15 mouse cellular contexts compared by ENCODE assay signal in genomic region chr4:47698926-47699325, GRCm38 (mm10).
DNase-seq lines count a peak whose midpoint lies in the region; ATAC-seq lines count a peak whose summit lies in the region.
"Had no signal": no experiment of that assay in that cellular context is flagged by ENCODE, and none has a peak within 500 bp of the region (broad histone marks: within the 10 kb centered on the region; RNA-seq: fewer than 3 reads in every experiment).

No protein-coding gene starts in this region.

- H3K27me3 ChIP-seq in hindbrain, embryonic 14.5 days (ENCODE audit: control insufficient read depth, insufficient read depth, low read length), result no peaks in the 10 kb centered on the region
- no peaks in the 10 kb centered on the region for H3K27me3 ChIP-seq in hindbrain, embryonic 12.5 days
- no peaks in the 10 kb centered on the region for H3K27me3 ChIP-seq in hindbrain, embryonic 16.5 days (replicated peaks; ENCODE audit: control insufficient read depth, insufficient read depth, low read length)
- H3K27me3 ChIP-seq: liver, embryonic 12.5 days; stomach, embryonic 15.5 days had no signal

- H3K9ac ChIP-seq in hindbrain, embryonic 14.5 days, result no peak overlapping the region
- H3K9ac ChIP-seq in hindbrain, embryonic 12.5 days, result no peak overlapping the region
- H3K9ac ChIP-seq in hindbrain, embryonic 16.5 days (ENCODE audit: low read depth, low read length), result no peak overlapping the region
- H3K9ac ChIP-seq: liver, embryonic 12.5 days; stomach, embryonic 15.5 days had no signal

- no peak overlapping the region for H3K4me2 ChIP-seq in hindbrain, embryonic 14.5 days (replicated peaks)
- H3K4me2 ChIP-seq in hindbrain, embryonic 12.5 days (replicated peaks), result no peak overlapping the region
- H3K4me2 ChIP-seq in hindbrain, embryonic 16.5 days (ENCODE audit: low read length), result no peak overlapping the region
- H3K4me2 ChIP-seq: liver, embryonic 12.5 days; stomach, embryonic 15.5 days had no signal

- DNase-seq in hindbrain, embryonic 14.5 days (ENCODE audit: low spot score), result no peak
- DNase-seq in brain, adult 2 months (ENCODE audit: low read depth, low spot score), result peak; percentile 59
- peak; percentile 43 to 53 for DNase-seq in cerebellum, postnatal 25 days
- no peak for DNase-seq in frontal cortex, postnatal 14 days (ENCODE audit: low spot score in 2 of 2)
- no peak for DNase-seq in gastrocnemius, adult 18-20 months (ENCODE audit: low spot score)
- no peak for DNase-seq in left cerebral cortex, adult 9 months (ENCODE audit: low spot score in 2 of 2)
- DNase-seq: heart, adult 11 months; heart, postnatal 14 days; kidney, adult 11 months; kidney, postnatal 36 days had no signal

- no peaks in the 10 kb centered on the region for H3K4me1 ChIP-seq in hindbrain, embryonic 14.5 days (replicated peaks; ENCODE audit: control insufficient read depth, insufficient read depth, low read length)
- no peaks in the 10 kb centered on the region for H3K4me1 ChIP-seq in hindbrain, embryonic 12.5 days
- H3K4me1 ChIP-seq in hindbrain, embryonic 16.5 days (ENCODE audit: control insufficient read depth, insufficient read depth, low read depth, low read length), result peaks cover 6% of the 10 kb centered on the region
- H3K4me1 ChIP-seq: liver, embryonic 12.5 days; stomach, embryonic 15.5 days had no signal

- 36% methylated on average over 4 of the region's 4 CpGs for WGBS in hindbrain, embryonic 14.5 days
- 69% methylated on average over 4 of the region's 4 CpGs for WGBS in hindbrain, embryonic 12.5 days
- 34% methylated on average over 4 of the region's 4 CpGs for WGBS in hindbrain, embryonic 16.5 days

- H3K36me3 ChIP-seq in hindbrain, embryonic 14.5 days (replicated peaks; ENCODE audit: control insufficient read depth, insufficient read depth), result no peaks in the 10 kb centered on the region
- H3K36me3 ChIP-seq in hindbrain, embryonic 12.5 days, result no peaks in the 10 kb centered on the region
- no peaks in the 10 kb centered on the region for H3K36me3 ChIP-seq in hindbrain, embryonic 16.5 days (ENCODE audit: control insufficient read depth, insufficient read depth, low read length)
- H3K36me3 ChIP-seq: liver, embryonic 12.5 days; stomach, embryonic 15.5 days had no signal

- peak overlapping the region; percentile 67 for H3K27ac ChIP-seq in hindbrain, embryonic 14.5 days
- H3K27ac ChIP-seq in hindbrain, embryonic 12.5 days, result no peak overlapping the region
- peak overlapping the region; percentile 60 for H3K27ac ChIP-seq in hindbrain, embryonic 16.5 days (ENCODE audit: low read depth, low read length)
- H3K27ac ChIP-seq: liver, embryonic 12.5 days; stomach, embryonic 15.5 days had no signal

- no peaks in the 10 kb centered on the region for H3K9me3 ChIP-seq in hindbrain, embryonic 14.5 days (ENCODE audit: control insufficient read depth, low read length)
- H3K9me3 ChIP-seq in hindbrain, embryonic 12.5 days (replicated peaks), result no peaks in the 10 kb centered on the region
- no peaks in the 10 kb centered on the region for H3K9me3 ChIP-seq in hindbrain, embryonic 16.5 days (ENCODE audit: control insufficient read depth, low read length)
- H3K9me3 ChIP-seq: liver, embryonic 12.5 days; stomach, embryonic 15.5 days had no signal

- peak; percentile 80; the same call in 1 of the 2 replicates for ATAC-seq in hindbrain, embryonic 14.5 days (ENCODE audit: low FRiP score)
- ATAC-seq in hindbrain, embryonic 12.5 days (ENCODE audit: low FRiP score), result no peak
- peak; percentile 84 for ATAC-seq in hindbrain, embryonic 16.5 days
- ATAC-seq: liver, embryonic 12.5 days; lung, postnatal 0 days had no signal

- no peak overlapping the region for H3K4me3 ChIP-seq in hindbrain, embryonic 14.5 days (replicated peaks; ENCODE audit: low read length)
- H3K4me3 ChIP-seq in hindbrain, embryonic 12.5 days, result no peak overlapping the region
- H3K4me3 ChIP-seq in hindbrain, embryonic 16.5 days (ENCODE audit: low read length), result no peak overlapping the region
- H3K4me3 ChIP-seq: liver, embryonic 12.5 days; stomach, embryonic 15.5 days had no signal

Comparison
In these comparisons a context has a peak if more than half of its experiments do, and no peak if none do; other contexts are left out.
1. DNase-seq: peak in brain, adult 2 months (single experiment) and cerebellum, postnatal 25 days (2 of 2); none in hindbrain, embryonic 14.5 days (single experiment), frontal cortex, postnatal 14 days (0 of 2), gastrocnemius, adult 18-20 months (single experiment) and left cerebral cortex, adult 9 months (0 of 2).